In the genomic region with DNA sequence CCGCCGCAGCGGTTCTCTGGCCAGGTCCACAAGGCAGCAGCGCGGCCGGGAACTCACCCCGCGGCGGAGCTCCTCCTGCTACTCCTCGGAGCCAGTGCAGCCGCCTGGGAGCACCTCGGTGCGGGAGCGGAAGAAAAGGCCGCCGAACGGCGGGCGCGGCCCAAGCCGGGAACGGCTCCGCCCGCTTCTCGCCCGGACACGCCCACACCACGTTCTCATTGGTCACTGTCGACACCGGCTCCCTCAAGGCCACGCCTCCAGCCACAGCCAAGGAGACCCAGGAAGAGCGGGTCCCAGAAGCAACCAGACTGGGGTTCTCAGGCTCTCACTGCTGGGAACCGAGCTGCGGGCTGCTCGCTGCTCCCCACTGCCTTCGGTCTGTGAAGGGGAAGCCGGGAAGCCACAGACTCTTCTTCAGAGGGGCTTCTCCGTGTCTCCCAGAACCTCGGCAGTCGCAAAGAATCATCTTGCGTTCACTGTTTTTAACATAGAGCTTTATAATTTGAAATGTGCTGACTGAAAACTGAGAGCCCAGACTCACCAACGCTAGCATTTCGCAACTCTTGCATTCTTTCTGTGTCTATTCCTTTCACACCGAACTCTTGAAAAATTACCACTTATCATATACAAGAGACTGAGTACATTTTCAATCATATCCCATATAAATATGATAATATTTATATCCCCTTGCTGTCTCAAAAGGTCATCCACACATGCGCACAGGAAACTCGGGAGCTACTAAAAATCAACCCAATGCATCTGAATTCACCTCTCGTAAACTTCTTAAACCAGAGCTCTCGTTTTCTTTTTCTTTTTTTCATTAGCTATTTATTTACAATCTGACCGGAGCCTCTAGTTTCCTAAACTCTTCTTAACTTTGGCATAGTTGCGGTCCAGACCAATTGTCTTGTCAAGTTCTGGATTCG, we compare ENCODE assay signal across 8 mouse cellular contexts. TPM values are rescaled to one million over a fixed set of nuclear protein-coding genes. Genes with fewer than 3 reads are reported as not detected.
A peak's percentile ranks its signal among the peaks of the same experiment; 100 is the strongest.
DNase-seq lines count a peak whose midpoint lies in the region; ATAC-seq and TF ChIP-seq lines count a peak whose summit lies in the region.

Gene Slc25a30, minus strand, starts transcription at position 170 of the 926 bp plus-strand sequence.

- TF ChIP-seq EP300 in heart, postnatal 0 days (IDR thresholded peaks at IDR 0.05; ENCODE audit: low read depth), result peak; percentile 29; the same call in 1 of the 2 replicates
- TF ChIP-seq EP300 in liver, postnatal 0 days (IDR thresholded peaks at IDR 0.05; ENCODE audit: low read depth), result no peak

- peaks cover 21% of the 10 kb centered on the region for H3K4me1 ChIP-seq in E14TG2a.4 (replicated peaks; ENCODE audit: low read depth, low read length)
- H3K4me1 ChIP-seq in forebrain, embryonic 12.5 days, result peaks cover 3% of the 10 kb centered on the region; the same call in 1 of the 2 replicates
- H3K4me1 ChIP-seq in heart, postnatal 0 days (ENCODE audit: control insufficient read depth, insufficient read depth), result peaks cover 4% of the 10 kb centered on the region; the same call in 1 of the 2 replicates
- peaks cover 18% of the 10 kb centered on the region for H3K4me1 ChIP-seq in liver, postnatal 0 days (ENCODE audit: insufficient read depth)
- no peaks in the 10 kb centered on the region for H3K4me1 ChIP-seq in neural tube, embryonic 14.5 days (ENCODE audit: control insufficient read depth, insufficient read depth, low read length)

- peaks cover 21% of the 10 kb centered on the region for H3K27me3 ChIP-seq in E14TG2a.4 (ENCODE audit: insufficient read depth, low read length)
- peaks cover 20% of the 10 kb centered on the region for H3K27me3 ChIP-seq in forebrain, embryonic 12.5 days
- H3K27me3 ChIP-seq in heart, postnatal 0 days (ENCODE audit: control insufficient read depth, insufficient read depth, low read length), result no peaks in the 10 kb centered on the region
- no peaks in the 10 kb centered on the region for H3K27me3 ChIP-seq in liver, postnatal 0 days (ENCODE audit: insufficient read depth, low read length)
- no peaks in the 10 kb centered on the region for H3K27me3 ChIP-seq in neural tube, embryonic 14.5 days (ENCODE audit: control insufficient read depth, insufficient read depth, low read length)

- peak within 1 kb of the TSS; percentile 95 for H3K4me3 ChIP-seq in E14TG2a.4 (replicated peaks; ENCODE audit: low read length)
- peak within 1 kb of the TSS; percentile 64 for H3K4me3 ChIP-seq in forebrain, embryonic 12.5 days (replicated peaks)
- peak within 1 kb of the TSS; percentile 77 for H3K4me3 ChIP-seq in heart, postnatal 0 days (ENCODE audit: low read depth, low read length)
- H3K4me3 ChIP-seq in liver, postnatal 0 days (ENCODE audit: low read depth, low read length), result peak within 1 kb of the TSS; percentile 94
- peak within 1 kb of the TSS; percentile 70 for H3K4me3 ChIP-seq in neural tube, embryonic 14.5 days (ENCODE audit: low read depth, low read length)

- WGBS in forebrain, embryonic 12.5 days, result 7% methylated on average over 50 of the region's 51 CpGs
- WGBS in heart, postnatal 0 days, result 4% methylated on average over 50 of the region's 51 CpGs
- WGBS in large intestine, adult 2 months, result 3% methylated on average over 51 of the region's 51 CpGs
- WGBS in liver, postnatal 0 days (ENCODE audit: insufficient replicate concordance), result 4% methylated on average over 43 of the region's 51 CpGs
- 6% methylated on average over 50 of the region's 51 CpGs for WGBS in neural tube, embryonic 14.5 days

- H3K4me2 ChIP-seq in forebrain, embryonic 12.5 days, result peak within 1 kb of the TSS; percentile 70
- peak within 1 kb of the TSS; percentile 77 for H3K4me2 ChIP-seq in heart, postnatal 0 days (ENCODE audit: low read depth, low read length)
- peak within 1 kb of the TSS; percentile 77 for H3K4me2 ChIP-seq in liver, postnatal 0 days (ENCODE audit: low read depth, low read length)
- peak within 1 kb of the TSS; percentile 57 for H3K4me2 ChIP-seq in neural tube, embryonic 14.5 days (ENCODE audit: low read depth, low read length)

- no peak for TF ChIP-seq CTCF in E14TG2a.4 (conservative IDR thresholded peaks at IDR 0.05; ENCODE audit: low read length)
- TF ChIP-seq CTCF in heart, postnatal 0 days (IDR thresholded peaks at IDR 0.05; ENCODE audit: low read depth), result no peak
- TF ChIP-seq CTCF in liver, postnatal 0 days (IDR thresholded peaks at IDR 0.05; ENCODE audit: low read depth), result 0 out of 2 replicates have a peak, but pooled peaks have one; percentile 0

- no peaks in the 10 kb centered on the region for H3K9me3 ChIP-seq in E14TG2a.4 (ENCODE audit: low read length)
- no peaks in the 10 kb centered on the region for H3K9me3 ChIP-seq in forebrain, embryonic 12.5 days
- no peaks in the 10 kb centered on the region for H3K9me3 ChIP-seq in heart, postnatal 0 days (replicated peaks; ENCODE audit: control insufficient read depth, low read length)
- no peaks in the 10 kb centered on the region for H3K9me3 ChIP-seq in liver, postnatal 0 days (ENCODE audit: low read length)
- no peaks in the 10 kb centered on the region for H3K9me3 ChIP-seq in neural tube, embryonic 14.5 days (ENCODE audit: control insufficient read depth, low read length)

- peak within 1 kb of the TSS; percentile 95 for H3K27ac ChIP-seq in forebrain, embryonic 12.5 days
- H3K27ac ChIP-seq in heart, postnatal 0 days (ENCODE audit: low read depth), result peak within 1 kb of the TSS; percentile 89
- H3K27ac ChIP-seq in liver, postnatal 0 days (ENCODE audit: low read depth), result peak within 1 kb of the TSS; percentile 86
- peak within 1 kb of the TSS; percentile 90 for H3K27ac ChIP-seq in neural tube, embryonic 14.5 days (ENCODE audit: low read depth, low read length)

- ATAC-seq in forebrain, embryonic 12.5 days (ENCODE audit: low FRiP score), result peak; percentile 100
- ATAC-seq in heart, postnatal 0 days (ENCODE audit: insufficient read depth, low read depth), result peak; percentile 99
- peak; percentile 97 for ATAC-seq in liver, postnatal 0 days
- peak; percentile 99 for ATAC-seq in neural tube, embryonic 14.5 days (ENCODE audit: low read depth)

- DNase-seq in c-Kit-positive CD71-positive TER-119-positive erythroid progenitor cells, embryonic 14.5 days (ENCODE audit: low spot score), result peak; percentile 95
- DNase-seq in heart, postnatal 0 days (ENCODE audit: low spot score), result peak; percentile 96
- DNase-seq in large intestine, adult 2 months (ENCODE audit: low read depth, low spot score), result peak; percentile 81
- peak; percentile 98 for DNase-seq in liver, postnatal 0 days
- peak; percentile 99 for DNase-seq in testis, postnatal 10 days (ENCODE audit: low spot score)

- H3K9ac ChIP-seq in forebrain, embryonic 12.5 days, result peak within 1 kb of the TSS; percentile 84
- H3K9ac ChIP-seq in heart, postnatal 0 days (replicated peaks; ENCODE audit: low read depth, low read length), result peak within 1 kb of the TSS; percentile 78
- peak within 1 kb of the TSS; percentile 83 for H3K9ac ChIP-seq in liver, postnatal 0 days (replicated peaks)
- H3K9ac ChIP-seq in neural tube, embryonic 14.5 days (replicated peaks; ENCODE audit: low read depth, low read length), result peak within 1 kb of the TSS; percentile 78

- H3K36me3 ChIP-seq in E14TG2a.4 (ENCODE audit: insufficient read depth, low read length), result peaks cover 2% of the 10 kb centered on the region; the same call in 1 of the 2 replicates
- H3K36me3 ChIP-seq in forebrain, embryonic 12.5 days (replicated peaks), result no peaks in the 10 kb centered on the region
- no peaks in the 10 kb centered on the region for H3K36me3 ChIP-seq in heart, postnatal 0 days (replicated peaks; ENCODE audit: control insufficient read depth, insufficient read depth, low read length)
- H3K36me3 ChIP-seq in liver, postnatal 0 days (replicated peaks; ENCODE audit: insufficient read depth, low read length), result no peaks in the 10 kb centered on the region
- H3K36me3 ChIP-seq in neural tube, embryonic 14.5 days (ENCODE audit: control insufficient read depth, insufficient read depth, low read length), result no peaks in the 10 kb centered on the region

RNA-seq across cellular contexts. Expression of gene Slc25a30, which starts in this region (rescaled TPM):
- 9.7 and 10.2 TPM in 2 replicates for polyA plus RNA-seq in forebrain, embryonic 12.5 days (2016; fragmentation: Nextera tagmentation; extraction: Ambion mirVana)
- 39.0 and 39.2 TPM in 2 replicates for total RNA-seq in heart, postnatal 0 days (2014; rRNA removed; ENCODE audit: low replicate concordance)
- polyA plus RNA-seq in heart, postnatal 0 days (2015; fragmentation: Nextera tagmentation; extraction: Ambion mirVana), result 6.2 and 6.3 TPM in 2 replicates
- polyA plus RNA-seq in large intestine, adult 2 months (2012; rRNA removed), result 2.4 and 2.9 TPM in 2 replicates
- 13.6 and 13.7 TPM in 2 replicates for polyA plus RNA-seq in liver, postnatal 0 days (2015; fragmentation: Nextera tagmentation; extraction: Ambion mirVana)
- polyA plus RNA-seq in neural tube, embryonic 14.5 days (2014; fragmentation: Nextera tagmentation; extraction: Ambion mirVana), result 13.3 and 13.5 TPM in 2 replicates

Comparison
In these comparisons a context has a peak if more than half of its experiments do, and no peak if none do; other contexts are left out.
1. Peak in every context shown above with its lines: DNase-seq, ATAC-seq, H3K4me3 ChIP-seq and H3K27ac ChIP-seq.